In the genomic region with DNA sequence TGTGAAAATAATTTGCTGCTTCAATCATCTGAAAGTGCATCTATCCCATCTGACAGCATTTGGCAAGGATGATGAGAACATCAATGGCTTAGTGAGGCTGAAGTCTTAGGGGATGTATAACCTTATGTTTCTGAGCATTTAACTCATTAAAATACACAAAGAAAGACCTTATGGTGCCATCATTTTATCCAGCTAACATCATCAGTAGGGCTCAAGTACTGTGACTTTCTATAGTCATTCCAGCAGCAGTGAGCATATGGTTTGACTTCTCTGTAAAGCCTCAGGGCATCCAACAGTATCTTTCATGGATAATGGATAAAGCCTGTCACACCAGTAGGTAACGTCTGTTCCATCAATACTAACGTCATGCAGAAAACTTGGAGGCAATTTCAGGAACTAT, we compare ENCODE assay signal across 19 mouse cellular contexts.
DNase-seq lines count a peak whose midpoint lies in the region; ATAC-seq and TF ChIP-seq lines count a peak whose summit lies in the region.
"Had no signal": no experiment of that assay in that cellular context is flagged by ENCODE, and none has a peak within 500 bp of the region (broad histone marks: within the 10 kb centered on the region; RNA-seq: fewer than 3 reads in every experiment).

No protein-coding gene starts in this region.

- no peak for TF ChIP-seq POLR2A in brain, embryonic 14.5 days (IDR thresholded peaks at IDR 0.05; ENCODE audit: borderline replicate concordance, extremely low read depth, insufficient read depth, insufficient read length, poor library complexity, severe bottlenecking)

- H3K4me1 ChIP-seq in hindbrain, embryonic 14.5 days (replicated peaks; ENCODE audit: control insufficient read depth, insufficient read depth, low read length): no peaks in the 10 kb centered on the region
- H3K4me1 ChIP-seq in hindbrain, embryonic 12.5 days: no peaks in the 10 kb centered on the region
- H3K4me1 ChIP-seq in midbrain, postnatal 0 days (ENCODE audit: insufficient read depth, low read length): no peaks in the 10 kb centered on the region
- H3K4me1 ChIP-seq in midbrain, embryonic 15.5 days: no peaks in the 10 kb centered on the region
- no peaks in the 10 kb centered on the region for H3K4me1 ChIP-seq in hindbrain, embryonic 16.5 days (ENCODE audit: control insufficient read depth, insufficient read depth, low read depth, low read length)
- no peaks in the 10 kb centered on the region for H3K4me1 ChIP-seq in limb, embryonic 10.5 days
- H3K4me1 ChIP-seq: embryonic facial prominence, embryonic 12.5 days; forebrain, embryonic 12.5 days; heart, embryonic 13.5 days had no signal

- H3K9ac ChIP-seq in hindbrain, embryonic 14.5 days: no peak overlapping the region
- H3K9ac ChIP-seq in hindbrain, embryonic 12.5 days: no peak overlapping the region
- H3K9ac ChIP-seq in midbrain, postnatal 0 days (replicated peaks; ENCODE audit: low read length, poor library complexity, severe bottlenecking): no peak overlapping the region
- H3K9ac ChIP-seq in midbrain, embryonic 15.5 days: no peak overlapping the region
- no peak overlapping the region for H3K9ac ChIP-seq in hindbrain, embryonic 16.5 days (ENCODE audit: low read depth, low read length)
- H3K9ac ChIP-seq: embryonic facial prominence, embryonic 12.5 days; forebrain, embryonic 12.5 days; heart, embryonic 13.5 days had no signal

- WGBS in hindbrain, embryonic 14.5 days: 46% methylated on average over 2 of the region's 2 CpGs
- 67% methylated on average over 2 of the region's 2 CpGs for WGBS in hindbrain, embryonic 12.5 days
- WGBS in midbrain, postnatal 0 days: 41% methylated on average over 2 of the region's 2 CpGs
- WGBS in midbrain, embryonic 15.5 days: 60% methylated on average over 2 of the region's 2 CpGs
- 35% methylated on average over 2 of the region's 2 CpGs for WGBS in hindbrain, embryonic 16.5 days
- 76% methylated on average over 2 of the region's 2 CpGs for WGBS in limb, embryonic 10.5 days

- no peaks in the 10 kb centered on the region for H3K36me3 ChIP-seq in hindbrain, embryonic 14.5 days (replicated peaks; ENCODE audit: control insufficient read depth, insufficient read depth)
- H3K36me3 ChIP-seq in hindbrain, embryonic 12.5 days: no peaks in the 10 kb centered on the region
- H3K36me3 ChIP-seq in midbrain, postnatal 0 days (ENCODE audit: insufficient read depth, low read length): no peaks in the 10 kb centered on the region
- H3K36me3 ChIP-seq in midbrain, embryonic 15.5 days (replicated peaks): no peaks in the 10 kb centered on the region
- H3K36me3 ChIP-seq in hindbrain, embryonic 16.5 days (ENCODE audit: control insufficient read depth, insufficient read depth, low read length): no peaks in the 10 kb centered on the region
- H3K36me3 ChIP-seq in limb, embryonic 10.5 days: no peaks in the 10 kb centered on the region
- H3K36me3 ChIP-seq: embryonic facial prominence, embryonic 12.5 days; forebrain, embryonic 12.5 days; heart, embryonic 13.5 days had no signal

- TF ChIP-seq CTCF in midbrain, postnatal 0 days (IDR thresholded peaks at IDR 0.05): no peak
- no peak for TF ChIP-seq CTCF in brain, embryonic 14.5 days (IDR thresholded peaks at IDR 0.05; ENCODE audit: borderline replicate concordance, extremely low read depth, insufficient read depth, insufficient read length)

- no peak overlapping the region for H3K4me3 ChIP-seq in hindbrain, embryonic 14.5 days (replicated peaks; ENCODE audit: low read length)
- H3K4me3 ChIP-seq in hindbrain, embryonic 12.5 days: no peak overlapping the region
- no peak overlapping the region for H3K4me3 ChIP-seq in midbrain, postnatal 0 days (ENCODE audit: low read depth, low read length)
- no peak overlapping the region for H3K4me3 ChIP-seq in midbrain, embryonic 15.5 days
- no peak overlapping the region for H3K4me3 ChIP-seq in hindbrain, embryonic 16.5 days (ENCODE audit: low read length)
- H3K4me3 ChIP-seq in limb, embryonic 10.5 days: no peak overlapping the region
- H3K4me3 ChIP-seq: embryonic facial prominence, embryonic 12.5 days; forebrain, embryonic 12.5 days; heart, embryonic 13.5 days had no signal

- no peaks in the 10 kb centered on the region for H3K9me3 ChIP-seq in hindbrain, embryonic 14.5 days (ENCODE audit: control insufficient read depth, low read length)
- no peaks in the 10 kb centered on the region for H3K9me3 ChIP-seq in hindbrain, embryonic 12.5 days (replicated peaks)
- no peaks in the 10 kb centered on the region for H3K9me3 ChIP-seq in midbrain, postnatal 0 days (ENCODE audit: low read length)
- no peaks in the 10 kb centered on the region for H3K9me3 ChIP-seq in midbrain, embryonic 15.5 days
- no peaks in the 10 kb centered on the region for H3K9me3 ChIP-seq in hindbrain, embryonic 16.5 days (ENCODE audit: control insufficient read depth, low read length)
- H3K9me3 ChIP-seq in limb, embryonic 10.5 days (replicated peaks): no peaks in the 10 kb centered on the region
- H3K9me3 ChIP-seq: embryonic facial prominence, embryonic 12.5 days; forebrain, embryonic 12.5 days; heart, embryonic 13.5 days had no signal

- H3K27me3 ChIP-seq in hindbrain, embryonic 14.5 days (ENCODE audit: control insufficient read depth, insufficient read depth, low read length): no peaks in the 10 kb centered on the region
- no peaks in the 10 kb centered on the region for H3K27me3 ChIP-seq in hindbrain, embryonic 12.5 days
- H3K27me3 ChIP-seq in midbrain, postnatal 0 days (ENCODE audit: insufficient read depth, low read length): no peaks in the 10 kb centered on the region
- H3K27me3 ChIP-seq in midbrain, embryonic 15.5 days (replicated peaks): no peaks in the 10 kb centered on the region
- no peaks in the 10 kb centered on the region for H3K27me3 ChIP-seq in hindbrain, embryonic 16.5 days (replicated peaks; ENCODE audit: control insufficient read depth, insufficient read depth, low read length)
- no peaks in the 10 kb centered on the region for H3K27me3 ChIP-seq in limb, embryonic 10.5 days (ENCODE audit: low read depth, poor library complexity, severe bottlenecking)
- H3K27me3 ChIP-seq: embryonic facial prominence, embryonic 12.5 days; forebrain, embryonic 12.5 days; heart, embryonic 13.5 days had no signal

- DNase-seq in hindbrain, embryonic 14.5 days (ENCODE audit: low spot score): peak; percentile 26
- peak; percentile 54 for DNase-seq in midbrain, postnatal 0 days (ENCODE audit: low spot score)
- peak; percentile 40 for DNase-seq in brain, embryonic 14.5 days (ENCODE audit: low read depth)
- no peak for DNase-seq in limb, embryonic 10.5 days (ENCODE audit: low spot score)
- DNase-seq: adrenal gland, adult 2 months; adrenal gland, postnatal 25 days; cerebellum, adult 8-10 months; cerebellum, postnatal 14 days; embryo, embryonic 11 days; gastrocnemius, postnatal 36 days; heart, adult 11 months; heart, postnatal 36 days had no signal

- no peak overlapping the region for H3K4me2 ChIP-seq in hindbrain, embryonic 14.5 days (replicated peaks)
- H3K4me2 ChIP-seq in hindbrain, embryonic 12.5 days (replicated peaks): no peak overlapping the region
- no peak overlapping the region for H3K4me2 ChIP-seq in midbrain, postnatal 0 days (ENCODE audit: low read depth, low read length, poor library complexity, severe bottlenecking)
- H3K4me2 ChIP-seq in midbrain, embryonic 15.5 days: no peak overlapping the region
- H3K4me2 ChIP-seq in hindbrain, embryonic 16.5 days (ENCODE audit: low read length): no peak overlapping the region
- H3K4me2 ChIP-seq: embryonic facial prominence, embryonic 12.5 days; forebrain, embryonic 12.5 days; heart, embryonic 13.5 days had no signal

- no peak overlapping the region for H3K27ac ChIP-seq in hindbrain, embryonic 14.5 days
- H3K27ac ChIP-seq in hindbrain, embryonic 12.5 days: no peak overlapping the region
- H3K27ac ChIP-seq in midbrain, postnatal 0 days (ENCODE audit: low read depth, low read length): no peak overlapping the region
- no peak overlapping the region for H3K27ac ChIP-seq in midbrain, embryonic 15.5 days
- H3K27ac ChIP-seq in hindbrain, embryonic 16.5 days (ENCODE audit: low read depth, low read length): no peak overlapping the region
- H3K27ac ChIP-seq in limb, embryonic 10.5 days: no peak overlapping the region
- H3K27ac ChIP-seq: embryonic facial prominence, embryonic 12.5 days; forebrain, embryonic 12.5 days; heart, embryonic 13.5 days had no signal

- ATAC-seq in hindbrain, embryonic 14.5 days (ENCODE audit: low FRiP score): peak; percentile 71
- ATAC-seq in hindbrain, embryonic 12.5 days (ENCODE audit: low FRiP score): no peak
- no peak for ATAC-seq in midbrain, postnatal 0 days (ENCODE audit: low FRiP score)
- ATAC-seq in midbrain, embryonic 15.5 days (replicated peaks): no peak
- peak; percentile 89 for ATAC-seq in hindbrain, embryonic 16.5 days
- ATAC-seq: intestine, embryonic 16.5 days had no signal

Comparison
In these comparisons a context has a peak if more than half of its experiments do, and no peak if none do; other contexts are left out.
1. ATAC-seq: peak in hindbrain, embryonic 14.5 days (single experiment) and hindbrain, embryonic 16.5 days (single experiment); none in hindbrain, embryonic 12.5 days (single experiment), midbrain, postnatal 0 days (single experiment) and midbrain, embryonic 15.5 days (single experiment).